Mouse (Mus musculus): Measurements from ENCODE around the gene Gm5089.
"Not testable (repeated sequence)": the region's sequence is repeated elsewhere in the genome, so short reads cannot be mapped to it uniquely, and the experiment has no call there.

The Gm5089 gene

DNA sequence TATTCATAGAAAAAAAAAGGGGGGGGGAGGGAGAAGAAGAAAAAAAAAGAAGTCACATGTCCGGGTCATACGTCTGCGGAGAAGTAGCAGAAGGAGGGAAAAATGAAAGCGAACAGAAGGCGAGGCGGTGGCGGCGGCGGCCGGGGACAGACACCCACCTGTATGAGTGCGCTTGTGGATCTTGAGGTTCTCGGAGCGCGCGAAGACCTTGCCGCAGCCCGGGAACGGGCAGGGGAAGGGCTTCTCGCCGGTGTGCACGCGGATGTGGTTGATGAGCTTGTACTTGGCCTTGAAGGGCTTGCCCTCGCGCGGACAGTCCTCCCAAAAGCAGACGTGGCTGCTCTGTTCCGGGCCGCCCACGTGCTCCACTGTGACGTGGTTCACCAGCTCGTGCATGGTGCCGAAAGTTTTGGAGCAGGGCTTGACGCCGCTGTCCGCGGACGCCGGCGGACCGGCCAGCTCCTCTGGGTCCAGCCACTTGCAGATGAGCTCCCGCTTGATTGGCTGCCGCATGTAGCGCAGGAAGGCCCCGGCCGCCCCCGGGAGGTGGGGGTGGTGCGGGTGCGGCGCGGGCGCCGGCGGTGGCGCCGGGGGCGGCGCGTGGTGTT is 12.9 kb upstream of the Gm5089 start:
- DNase-seq (ENCODE audit: low spot score), result peak; percentile 39

DNA sequence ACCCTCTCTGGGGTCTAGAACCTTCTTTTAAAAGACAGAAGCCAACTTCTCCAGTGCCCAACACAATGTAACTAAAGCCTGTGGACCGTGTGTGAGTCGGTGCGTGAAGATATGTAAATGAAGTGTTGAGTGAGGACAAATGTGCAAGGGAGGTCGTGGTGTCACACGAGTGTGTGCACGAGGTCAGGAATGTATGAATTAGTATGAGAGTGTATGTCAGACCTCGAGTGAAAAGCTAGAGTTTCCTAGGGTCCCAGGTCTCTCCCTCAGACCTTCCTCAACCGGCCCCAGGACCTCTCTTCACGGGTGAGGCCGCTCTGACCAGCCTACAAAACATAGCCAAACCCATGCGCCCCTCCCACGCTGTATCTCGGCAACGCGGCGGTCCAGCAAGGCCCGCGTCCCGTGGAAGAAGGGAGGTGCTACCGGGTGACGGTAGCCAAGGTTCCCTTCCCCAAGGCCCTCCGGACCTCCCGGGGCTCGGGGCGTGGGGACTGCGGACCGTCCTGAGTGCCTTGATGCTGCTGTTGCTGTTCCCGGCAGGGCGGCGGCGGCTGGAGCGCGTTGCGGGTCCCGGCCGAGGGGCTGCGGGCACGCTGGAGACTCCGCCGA is 12.3 kb upstream of the Gm5089 start:
- DNase-seq (ENCODE audit: low spot score), result peak; percentile 12

DNA sequence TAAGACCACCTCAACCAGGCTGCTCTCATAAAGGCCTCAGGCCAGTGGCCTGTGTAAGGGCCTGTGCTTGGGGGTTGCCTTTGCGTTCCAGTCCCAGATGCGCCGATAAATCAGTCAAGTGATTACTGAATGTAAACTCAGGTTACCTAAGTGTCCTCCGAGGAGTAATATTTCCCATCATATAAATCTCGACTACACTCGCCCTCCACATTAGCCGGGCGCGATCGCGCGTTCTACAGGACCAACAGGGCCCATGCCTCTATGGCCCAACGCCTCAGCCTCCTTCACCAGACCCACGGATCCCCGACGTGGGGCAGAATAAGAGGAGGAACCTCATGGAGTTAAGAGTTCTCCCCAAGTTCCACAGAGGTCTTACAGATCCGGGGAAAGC is 11.8 kb upstream of the Gm5089 start:
- no peak for DNase-seq (ENCODE audit: low spot score)

DNA sequence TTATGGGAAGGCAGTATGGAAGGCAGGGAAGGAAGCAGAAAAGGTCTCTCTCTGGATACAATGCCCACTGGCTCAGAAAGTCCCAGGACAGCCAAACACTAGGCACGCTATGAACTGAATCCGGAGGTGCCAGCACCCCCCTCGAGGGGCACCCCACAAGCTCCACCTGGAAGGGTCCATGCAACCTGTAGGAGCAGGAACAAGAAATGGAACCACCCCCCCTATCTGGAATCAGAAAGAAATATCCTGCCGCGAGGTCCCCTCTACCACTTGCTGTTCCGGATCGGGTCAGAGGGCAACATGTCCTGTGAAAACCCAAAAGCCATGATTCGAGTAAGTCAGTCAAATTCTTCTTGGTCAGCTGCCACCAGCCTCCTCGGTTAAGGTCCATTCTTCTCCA is 11.1 kb upstream of the Gm5089 start:
- DNase-seq (ENCODE audit: low spot score), result no peak

DNA sequence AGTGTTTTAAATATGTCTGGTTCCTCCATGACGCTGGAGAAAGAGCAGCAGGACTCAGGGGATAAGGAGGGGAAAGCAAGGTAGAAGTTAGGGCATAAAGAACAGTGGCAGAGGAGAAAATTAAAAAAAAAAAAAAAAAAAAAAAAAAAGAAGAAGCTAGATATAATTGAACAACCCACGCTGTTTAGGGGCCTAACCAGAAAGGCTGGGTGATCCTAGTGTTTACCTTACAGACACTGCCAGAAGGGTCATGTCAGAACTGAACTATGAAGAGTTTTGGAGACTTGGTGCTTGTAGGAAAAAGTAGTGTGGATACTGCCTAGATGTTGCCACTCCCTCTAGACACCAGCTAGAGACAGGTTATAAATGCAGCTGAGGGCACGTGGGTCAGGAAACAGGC is 10.6 kb upstream of the Gm5089 start:
- DNase-seq (ENCODE audit: low spot score), result no peak

DNA sequence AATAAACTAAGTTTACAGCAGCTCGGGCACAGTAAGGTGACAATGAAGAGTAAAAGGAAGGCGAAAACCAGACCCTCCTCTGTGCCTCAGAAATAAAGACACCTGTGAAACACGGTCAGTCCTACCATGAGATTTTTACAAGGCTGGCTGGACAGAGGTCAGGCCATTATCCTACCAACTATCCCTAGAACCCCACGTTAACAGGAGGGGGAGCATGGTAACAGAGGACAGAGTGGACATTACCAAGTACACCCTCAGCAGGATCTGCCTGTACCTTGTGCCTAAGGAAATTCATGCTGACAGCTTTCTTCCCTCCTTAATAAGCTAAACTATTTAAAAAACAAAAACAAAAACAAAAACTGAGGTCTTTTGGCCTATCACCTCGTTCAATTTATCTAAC is 9.3 kb upstream of the Gm5089 start:
- DNase-seq (ENCODE audit: low spot score), result no peak

DNA sequence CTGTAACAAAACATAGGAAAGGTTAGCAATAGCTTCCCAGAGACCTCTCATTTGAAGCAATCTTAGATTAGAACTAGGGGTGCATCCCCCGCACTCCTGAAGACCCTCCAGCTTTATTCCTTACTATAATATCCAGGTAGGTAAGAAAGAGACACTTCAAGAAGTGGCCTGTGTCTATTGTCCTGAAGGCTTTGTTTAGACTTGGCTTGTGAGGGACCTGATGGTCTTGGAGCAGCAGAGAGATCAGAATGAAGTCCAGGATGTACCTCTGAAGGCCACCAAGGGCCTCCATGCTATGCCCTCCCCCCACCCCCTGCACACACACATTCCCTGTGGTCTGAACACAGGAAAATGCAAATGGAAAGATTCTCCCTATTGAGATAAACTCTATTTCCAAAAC is 8.9 kb upstream of the Gm5089 start:
- no peak for DNase-seq (ENCODE audit: low spot score)

DNA sequence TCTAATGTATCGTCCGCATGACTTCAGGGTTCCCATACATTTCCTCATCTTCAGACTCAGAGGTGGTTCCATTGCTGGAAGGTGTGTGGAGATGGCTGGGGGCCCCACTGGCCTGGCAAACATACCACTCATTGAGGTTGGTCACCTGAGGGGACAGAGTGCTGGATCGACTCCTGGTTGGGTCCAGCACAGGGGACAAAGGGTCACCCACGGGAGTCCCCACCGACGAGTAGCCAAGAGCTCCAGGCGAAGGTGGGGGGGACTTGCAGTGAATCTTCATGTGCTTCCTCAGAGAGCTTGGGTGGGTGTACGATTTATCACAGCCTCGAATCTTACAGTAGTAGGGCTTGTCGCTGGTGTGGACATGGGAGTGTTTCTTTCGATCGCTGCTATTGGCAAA is 8.4 kb upstream of the Gm5089 start:
- DNase-seq (ENCODE audit: low spot score), result not testable (repeated sequence)

DNA sequence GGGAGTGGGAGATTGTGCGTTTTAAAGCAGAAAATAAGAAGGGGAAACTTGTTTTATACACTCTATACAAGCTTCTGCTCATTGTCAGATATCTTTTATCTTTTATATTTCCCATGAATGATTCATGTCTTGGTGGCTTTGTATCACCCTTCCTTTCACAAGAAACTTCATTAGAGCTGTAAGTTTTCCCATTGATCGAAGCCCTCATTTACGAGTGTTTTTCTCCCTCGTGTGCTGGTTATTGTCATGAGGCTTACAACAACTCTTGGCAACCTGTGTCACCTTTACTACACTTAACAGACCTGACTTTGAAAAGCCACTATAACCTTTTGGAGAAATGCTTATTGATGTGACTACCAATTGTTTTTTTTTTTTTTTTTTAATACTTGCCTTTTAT is 4.6 kb upstream of the Gm5089 start:
- no peak for DNase-seq (ENCODE audit: low spot score)

DNA sequence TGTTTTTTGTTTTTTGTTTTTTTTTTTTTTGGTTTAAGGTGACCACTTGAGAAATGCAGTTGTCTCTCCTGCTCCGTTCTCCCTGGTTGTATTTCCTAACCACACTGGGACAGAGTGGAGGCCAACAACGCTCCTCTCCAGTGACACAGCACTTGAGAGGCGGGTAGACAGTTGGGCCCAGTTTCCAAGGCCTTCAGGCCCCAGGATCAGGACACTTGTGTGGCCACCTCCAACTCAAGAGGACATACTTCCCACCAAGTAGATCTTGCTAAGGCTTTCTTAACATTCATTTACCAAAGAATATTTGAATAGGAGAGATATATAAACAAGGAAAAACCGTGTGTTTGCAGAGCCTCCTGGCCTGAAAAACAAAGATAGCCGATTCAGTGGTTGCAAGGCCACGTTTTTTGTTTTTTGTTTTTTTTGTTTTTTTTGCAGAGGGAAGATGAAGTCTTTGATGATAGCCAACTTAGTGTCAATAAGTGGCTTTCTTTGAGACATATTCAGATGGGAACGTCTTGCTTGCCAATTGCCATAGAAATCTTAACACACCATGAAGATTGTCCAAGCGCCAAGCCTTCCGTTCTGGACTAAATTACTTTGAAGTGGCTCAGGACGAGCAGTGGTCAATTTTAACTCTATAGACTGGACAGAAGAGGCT is 4.1 kb upstream of the Gm5089 start:
- DNase-seq (ENCODE audit: low spot score), result no peak

DNA sequence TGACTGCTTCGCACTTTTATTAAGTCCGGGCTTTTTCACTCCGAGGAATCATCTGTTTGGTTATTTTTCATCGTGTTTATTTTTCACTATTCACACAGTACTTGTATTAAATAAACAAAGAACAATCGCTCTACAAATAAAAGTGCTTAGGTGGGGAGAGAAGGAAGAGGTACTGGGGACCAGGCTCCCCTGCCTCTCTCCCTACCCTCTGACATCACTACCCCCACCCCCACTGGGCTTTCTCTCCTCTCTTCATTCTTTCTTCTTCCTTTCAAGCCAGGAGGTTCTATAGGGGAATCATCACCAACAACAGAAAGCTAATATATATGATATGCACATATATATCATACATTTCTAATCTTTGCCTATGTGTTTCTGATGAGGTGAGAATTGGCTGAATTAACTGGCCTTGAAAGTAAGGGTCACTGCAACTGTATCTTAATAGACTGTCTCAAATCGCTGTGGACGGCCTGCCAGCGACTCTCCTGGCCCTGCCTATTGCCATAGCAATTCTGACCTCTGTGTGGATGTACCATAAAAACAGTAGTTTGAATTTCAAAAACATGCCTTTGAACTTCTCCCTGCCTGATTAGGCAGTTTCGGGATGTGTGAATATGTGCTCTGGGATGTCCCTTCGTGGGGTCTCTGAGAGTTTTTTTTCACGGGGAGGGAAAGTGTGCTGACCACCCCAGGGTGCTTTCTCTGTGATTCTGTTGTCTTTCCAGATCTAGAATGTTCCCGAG is 3.3 kb upstream of the Gm5089 start:
- no peak for DNase-seq (ENCODE audit: low spot score)

DNA sequence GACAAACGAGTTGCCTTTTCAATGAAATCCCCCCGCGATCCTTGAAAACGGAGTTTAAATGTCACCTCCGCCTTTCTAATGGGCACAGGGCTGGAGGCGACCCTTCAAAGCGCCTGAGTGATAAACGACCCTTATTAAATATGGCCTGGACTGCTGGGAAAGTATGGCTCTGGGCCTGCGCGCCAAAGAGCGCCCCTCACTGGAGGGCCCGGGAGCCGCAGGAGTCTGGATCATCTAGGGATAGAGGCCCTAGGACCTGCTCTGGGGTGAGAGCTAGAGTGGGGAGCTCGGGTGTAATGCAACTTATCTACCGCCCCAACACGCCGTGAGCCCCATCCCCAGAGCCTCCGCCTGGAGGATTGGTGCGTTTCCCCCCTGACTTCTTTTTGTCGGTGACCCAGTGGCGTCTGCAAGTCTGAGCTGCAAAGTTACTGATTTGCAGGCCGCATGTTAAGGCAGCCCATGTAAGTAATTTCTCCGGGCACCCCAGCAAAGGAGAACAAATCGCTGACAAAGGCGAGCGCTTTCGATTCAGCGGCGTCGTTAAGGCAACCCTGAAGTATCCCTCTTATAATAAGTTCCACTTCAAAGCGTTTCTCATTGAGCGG is 2.6 kb upstream of the Gm5089 start:
- DNase-seq (ENCODE audit: low spot score), result peak; percentile 17

DNA sequence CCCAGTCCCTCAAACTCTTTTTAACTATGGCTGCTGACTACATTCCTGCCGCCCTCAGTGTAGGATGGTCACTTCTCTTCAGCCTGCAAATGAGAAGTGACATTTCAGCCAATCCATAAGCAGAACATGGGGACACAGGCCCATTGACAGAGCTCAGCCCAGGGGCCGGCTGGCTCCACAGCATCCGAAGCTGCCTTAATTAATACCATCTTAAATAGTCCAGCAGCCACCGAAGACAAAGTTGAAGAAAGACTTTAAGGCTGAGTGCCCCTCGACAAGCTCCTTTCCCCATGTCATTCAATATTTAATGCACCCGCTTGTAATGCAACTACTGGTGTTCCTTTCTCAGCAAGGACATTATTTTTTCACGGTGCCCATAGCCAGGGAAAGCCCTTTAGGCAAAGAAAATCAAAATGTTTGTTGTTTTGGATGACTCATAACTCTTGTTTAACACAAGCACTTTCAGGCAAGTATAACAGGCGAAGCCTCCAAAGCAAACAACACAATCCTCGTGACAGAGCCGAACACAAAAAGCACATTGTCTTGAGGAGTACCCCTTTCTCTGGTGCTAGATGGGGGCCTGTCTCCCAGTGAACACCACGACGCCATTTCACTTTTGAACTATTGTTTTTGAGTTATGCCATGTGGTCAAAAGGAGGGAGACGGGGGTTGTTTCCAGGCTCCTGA is 1.9 kb upstream of the Gm5089 start:
- no peak for DNase-seq (ENCODE audit: low spot score)

DNA sequence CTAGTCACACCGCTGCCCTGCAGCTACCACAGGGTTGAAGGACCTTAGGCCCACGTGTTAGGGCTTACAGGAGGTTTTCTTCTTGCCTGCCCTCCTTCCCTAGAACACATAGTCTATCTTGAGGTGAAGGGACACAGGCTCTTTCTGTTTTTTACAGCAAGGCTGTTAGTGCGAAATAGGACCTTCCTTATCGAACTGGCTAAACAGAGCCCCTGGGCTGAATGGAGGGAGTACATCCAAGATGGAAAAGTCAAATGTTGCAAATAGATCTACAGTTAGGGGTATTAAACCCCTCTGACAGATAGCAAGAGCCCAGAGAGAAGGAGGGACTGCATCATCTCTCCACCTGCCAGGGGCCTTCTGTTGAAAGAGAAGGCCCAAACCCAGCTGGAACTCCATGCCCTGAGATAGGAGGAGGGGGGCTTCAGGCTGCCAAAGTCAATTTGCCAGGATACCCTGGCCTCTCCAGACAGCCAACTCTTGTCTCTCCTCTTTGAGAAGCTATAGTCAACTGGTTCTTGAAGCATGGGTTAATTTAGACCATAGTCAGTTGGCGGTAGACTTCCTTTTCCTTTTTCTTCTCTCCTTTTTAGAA is 733 bp upstream of the Gm5089 start:
- no peak for DNase-seq (ENCODE audit: low spot score)

DNA sequence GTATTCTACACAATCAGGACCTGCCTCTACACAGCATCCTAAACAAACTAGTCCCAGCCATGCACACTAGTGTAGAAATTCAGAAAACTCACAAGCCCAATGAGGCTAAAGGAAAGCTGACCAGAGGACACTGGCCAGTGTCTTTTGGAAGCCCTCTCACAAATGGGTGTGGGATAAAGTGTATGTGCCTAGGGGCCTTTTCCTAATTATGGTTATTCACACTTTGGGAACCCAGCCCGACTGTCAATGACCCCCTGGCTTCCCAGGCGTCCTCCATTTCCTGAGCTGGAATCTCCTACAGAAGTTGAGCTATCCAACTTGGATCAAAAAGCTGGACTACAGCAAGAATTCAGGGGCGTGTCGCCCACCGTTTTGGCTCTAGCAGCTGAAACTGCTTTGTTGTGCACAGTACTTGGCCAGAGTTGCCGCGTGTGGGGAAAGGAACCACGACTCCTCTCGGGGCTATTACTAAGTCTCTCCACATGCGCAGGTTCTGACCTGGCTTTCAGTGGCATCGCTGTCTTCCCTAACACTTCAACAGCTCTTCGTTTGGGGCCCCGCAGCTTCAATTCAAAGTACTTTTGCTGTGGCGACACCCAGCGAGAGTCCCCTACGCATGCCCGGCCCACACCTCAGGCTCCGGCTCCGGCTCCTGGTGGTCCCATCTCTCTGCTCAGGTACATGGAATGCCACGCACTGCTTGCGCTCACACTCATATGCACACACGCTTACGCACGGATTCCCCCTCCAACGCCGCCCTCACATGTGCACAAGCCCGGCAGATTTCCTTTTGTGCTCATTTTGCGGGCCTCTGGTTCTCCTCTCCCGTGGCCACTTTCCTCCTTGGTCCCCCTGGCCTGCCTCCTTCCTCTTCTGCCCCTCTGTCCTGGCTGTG is 1.1 kb downstream of the Gm5089 start:
- DNase-seq (ENCODE audit: low spot score), result no peak

DNA sequence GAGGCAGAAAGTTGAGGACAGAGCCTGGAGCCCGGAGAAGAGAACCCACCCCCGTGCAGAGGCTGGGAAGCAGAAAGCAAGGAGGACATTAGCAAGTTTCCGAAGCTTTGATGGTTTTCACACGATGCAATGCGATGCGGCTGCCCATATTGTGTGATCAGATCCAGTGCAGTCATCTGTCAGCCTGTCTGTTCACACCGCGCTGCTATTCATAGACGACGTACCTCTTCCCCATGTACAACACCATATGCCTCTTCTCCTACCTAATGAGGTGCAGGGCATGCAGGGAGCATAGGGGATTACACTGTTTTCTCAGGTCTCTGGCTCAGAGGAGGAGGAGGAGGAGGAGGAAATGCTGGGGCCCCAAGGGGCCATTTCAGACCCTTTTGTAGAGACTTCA is 14.1 kb downstream of the Gm5089 start:
- DNase-seq (ENCODE audit: low spot score), result no peak

DNA sequence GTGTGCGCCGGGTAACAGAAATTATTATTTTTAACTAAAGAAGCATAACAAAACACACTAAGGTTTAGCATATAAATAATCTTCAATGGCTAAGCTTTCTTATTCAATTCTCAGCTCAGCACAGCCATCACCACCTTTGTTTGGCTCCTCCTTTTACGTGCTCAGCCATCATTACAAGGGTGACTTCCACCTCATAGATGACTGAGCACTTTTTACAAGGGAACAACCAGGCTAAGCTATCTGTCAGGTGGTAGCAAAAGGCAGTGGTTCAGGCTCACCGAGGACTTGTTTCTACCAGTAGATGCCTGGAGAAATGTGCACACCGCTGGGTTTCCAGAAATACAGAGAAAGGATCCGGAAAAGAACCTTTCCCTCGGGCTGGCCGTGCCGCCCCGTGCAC is 16.9 kb downstream of the Gm5089 start:
- no peak for DNase-seq (ENCODE audit: low spot score)

DNA sequence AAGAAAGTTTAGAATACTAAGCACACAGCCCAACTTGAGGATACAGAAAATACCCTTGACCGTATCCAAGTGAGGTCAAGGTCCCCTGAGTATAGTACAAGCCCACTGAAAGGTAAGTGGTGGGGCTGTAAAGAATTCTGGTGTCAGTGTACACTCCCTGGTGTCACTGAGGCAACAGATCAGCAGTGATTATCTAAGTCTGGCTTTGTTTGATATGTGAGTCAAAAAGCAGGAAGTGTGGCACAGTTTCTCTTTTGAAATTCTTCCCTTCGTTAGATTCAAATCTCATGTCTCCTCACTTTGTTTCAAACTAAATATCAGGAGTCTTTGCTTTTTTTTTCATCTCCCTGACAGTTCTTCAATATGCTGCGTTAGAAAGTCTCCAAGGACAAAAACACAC is 18.4 kb downstream of the Gm5089 start:
- no peak for DNase-seq (ENCODE audit: low spot score)

DNA sequence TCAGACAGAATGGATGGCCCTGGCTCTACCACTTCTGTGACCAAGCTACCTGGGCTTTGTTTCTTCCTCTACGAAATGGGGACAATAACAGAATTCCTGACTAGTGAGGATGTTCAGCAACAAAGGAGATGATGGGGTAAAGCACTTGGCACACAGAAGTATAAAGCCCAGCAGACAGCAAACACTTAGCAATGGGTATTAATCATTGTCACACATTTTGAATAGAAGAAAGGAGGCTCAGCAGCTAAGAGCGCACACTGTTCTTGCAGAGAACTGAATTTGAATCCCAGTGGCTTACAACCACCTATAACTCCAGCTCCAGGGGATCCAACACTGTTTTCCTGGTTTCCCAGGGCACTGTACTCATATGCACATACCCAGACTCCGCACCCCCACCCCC is 23.3 kb downstream of the Gm5089 start:
- DNase-seq (ENCODE audit: low spot score), result no peak

DNA sequence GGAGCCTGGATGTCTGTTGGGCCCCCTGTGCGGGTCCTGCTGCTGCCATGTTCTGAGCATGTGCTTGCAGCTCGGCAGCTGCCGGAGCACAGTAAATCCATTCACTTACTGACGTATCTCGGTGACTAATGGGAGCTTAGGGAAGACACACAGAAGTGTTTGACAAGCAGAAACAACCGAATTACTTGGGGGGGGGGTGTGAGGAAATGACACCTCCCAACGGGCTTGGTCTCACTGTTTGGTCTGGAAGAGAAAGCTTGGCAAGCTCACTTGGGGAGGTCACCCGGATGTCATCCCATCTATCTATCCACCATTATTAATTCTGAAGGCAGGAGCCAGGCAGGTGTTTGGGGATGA is 23.7 kb downstream of the Gm5089 start:
- DNase-seq (ENCODE audit: low spot score), result no peak
